Mouse (Mus musculus) cerebellum, adult 9-11 months (tissue): Measurements from ENCODE around the gene Hacd3.

Experiments used
- DNase-seq: peaks from one replicate; pipeline ENCODE4 v3.0.0; 2022

Hacd3 gene

GRCm38 (mm10) chr9:64943997-64944396, 77.5 kb downstream of the Hacd3 start:
- no peak for DNase-seq

GRCm38 (mm10) chr9:64941650-64942049, 79.8 kb downstream of the Hacd3 start:
- DNase-seq: no peak

GRCm38 (mm10) chr9:64940731-64941346, 80.7 kb downstream of the Hacd3 start:
- DNase-seq: no peak

GRCm38 (mm10) chr9:64939790-64940189, 81.7 kb downstream of the Hacd3 start:
- DNase-seq: no peak

GRCm38 (mm10) chr9:64939281-64939680, 82.2 kb downstream of the Hacd3 start:
- no peak for DNase-seq

GRCm38 (mm10) chr9:64938535-64938934, 83.0 kb downstream of the Hacd3 start:
- no peak for DNase-seq

GRCm38 (mm10) chr9:64937491-64937890, 84.0 kb downstream of the Hacd3 start:
- DNase-seq: no peak
